Mouse (Mus musculus) liver, adult 2 months (tissue): ENCODE data around the gene Saa4.

Experiments
- CTCF ChIP-seq: fragments of 200-500 bp; IDR thresholded peaks from 2 replicates; pipeline ENCODE4 v1.5.1; 2011; ENCODE audit warnings: low read depth, low read length, control low read depth
- POLR2A ChIP-seq: fragments of 200-500 bp; IDR thresholded peaks from 2 replicates; pipeline ENCODE4 v1.6.1; 2011; ENCODE audit warnings: low read length, control low read depth; ENCODE audit not compliant: insufficient read depth; ENCODE audit errors: extremely low read depth

GRCm38 (mm10) chr7:46768451-46768850, 36.0 kb upstream of the Saa4 start:
- TF ChIP-seq CTCF (no peak), POLR2A (no peak)
